Mouse (Mus musculus) heart, embryonic 15.5 days (tissue): ENCODE measurements at regions not wholly inside any gene's neighbourhood (a gene's known extent, or its start where the extent isn't known, plus 50 kb on each side); places are given as distances from the start of the nearest gene placed in this dataset.

Experiments used
- ATAC-seq: fragments of 200-750 bp; cut with Nextera tagmentation; replicated peaks from 2 replicates; pipeline ENCODE4 v1.8.0; 2017; ENCODE audit warnings: low read depth, moderate TSS enrichment; ENCODE audit not compliant: insufficient number of reproducible peaks, insufficient read depth, low FRiP score
- H3K27ac ChIP-seq: fragments of 300-500 bp; sonication (generic); 2 replicates; pipeline ENCODE4 v1.5.1; 2015; ENCODE audit warnings: mild to moderate bottlenecking, inconsistent platforms
- H3K27me3 ChIP-seq: fragments of 300-500 bp; sonication (generic); 2 replicates; pipeline ENCODE4 v1.6.1; 2015; ENCODE audit warnings: inconsistent platforms
- H3K36me3 ChIP-seq: fragments of 300-500 bp; sonication (generic); 2 replicates; pipeline ENCODE4 v1.6.1; 2015; ENCODE audit warnings: mild to moderate bottlenecking, inconsistent platforms
- H3K4me1 ChIP-seq: fragments of 300-500 bp; sonication (generic); replicated peaks from 2 replicates; pipeline ENCODE4 v1.6.1; 2015; ENCODE audit warnings: inconsistent platforms
- H3K4me2 ChIP-seq: fragments of 300-500 bp; sonication (generic); 2 replicates; pipeline ENCODE4 v1.6.1; 2015; ENCODE audit warnings: inconsistent platforms, mild to moderate bottlenecking, moderate library complexity
- H3K4me3 ChIP-seq: fragments of 300-500 bp; sonication (generic); 2 replicates; pipeline ENCODE4 v1.5.1; 2015; ENCODE audit warnings: mild to moderate bottlenecking, inconsistent platforms
- H3K9ac ChIP-seq: fragments of 300-500 bp; sonication (generic); 2 replicates; pipeline ENCODE4 v1.6.1; 2015; ENCODE audit warnings: mild to moderate bottlenecking, inconsistent platforms
- H3K9me3 ChIP-seq: fragments of 300-500 bp; sonication (generic); replicated peaks from 2 replicates; pipeline ENCODE4 v1.6.1; 2016; ENCODE audit warnings: inconsistent platforms
- WGBS: fragments of 180-500 bp; shearing (Covaris S2); methylation state at CpG from one replicate; pipeline ENCODE4 v1.1.7; 2015; ENCODE audit warnings: mixed read lengths; 5-methylcytosine and 5-hydroxymethylcytosine counted together

- Histone ChIP-seq H3K4me1 (no peaks in the 10 kb centered on the region), H3K9ac (no peak overlapping the region), H3K4me2 (no peak overlapping the region), H3K27me3 (no peaks in the 10 kb centered on the region), H3K9me3 (no peaks in the 10 kb centered on the region), H3K27ac (no peak overlapping the region), H3K4me3 (no peak overlapping the region), H3K36me3 (no peaks in the 10 kb centered on the region)
- no peak for ATAC-seq
- 89% methylated on average over 3 of the region's 3 CpGs for WGBS
These were observed 132.2 kb upstream of the Meis1 start for GRCm38 (mm10) chr11:19151026-19151425.

GRCm38 (mm10) chr11:19153714-19154113, 134.9 kb upstream of the Meis1 start:
- no peaks in the 10 kb centered on the region for H3K4me1 ChIP-seq
- H3K4me2 ChIP-seq: no peak overlapping the region
- 60% methylated on average over 4 of the region's 4 CpGs for WGBS
- H3K27ac ChIP-seq: no peak overlapping the region
- H3K36me3 ChIP-seq: no peaks in the 10 kb centered on the region
- H3K27me3 ChIP-seq: no peaks in the 10 kb centered on the region
- H3K9ac ChIP-seq: no peak overlapping the region
- no peaks in the 10 kb centered on the region for H3K9me3 ChIP-seq
- no peak overlapping the region for H3K4me3 ChIP-seq
- no peak for ATAC-seq

- WGBS: 72% methylated on average over 4 of the region's 4 CpGs
- no peak for ATAC-seq
- H3K27ac ChIP-seq: no peak overlapping the region
These were observed 136.2 kb upstream of the Meis1 start for GRCm38 (mm10) chr11:19154813-19155616.

GRCm38 (mm10) chr11:19155617-19155983, 136.8 kb upstream of the Meis1 start:
- Histone ChIP-seq H3K9me3 (no peaks in the 10 kb centered on the region), H3K4me3 (no peak overlapping the region), H3K9ac (no peak overlapping the region), H3K4me1 (no peaks in the 10 kb centered on the region), H3K27me3 (no peaks in the 10 kb centered on the region), H3K4me2 (no peak overlapping the region), H3K36me3 (no peaks in the 10 kb centered on the region), H3K27ac (no peak overlapping the region)
- ATAC-seq: no peak
- 77% methylated on average over 2 of the region's 2 CpGs for WGBS

More at GRCm38 (mm10) chr11:19154813-19155616, 136.2 kb upstream of the Meis1 start:
- Histone ChIP-seq H3K4me3 (no peak overlapping the region), H3K9ac (no peak overlapping the region), H3K4me1 (no peaks in the 10 kb centered on the region), H3K4me2 (no peak overlapping the region), H3K27me3 (no peaks in the 10 kb centered on the region), H3K36me3 (no peaks in the 10 kb centered on the region), H3K9me3 (no peaks in the 10 kb centered on the region)

DNA sequence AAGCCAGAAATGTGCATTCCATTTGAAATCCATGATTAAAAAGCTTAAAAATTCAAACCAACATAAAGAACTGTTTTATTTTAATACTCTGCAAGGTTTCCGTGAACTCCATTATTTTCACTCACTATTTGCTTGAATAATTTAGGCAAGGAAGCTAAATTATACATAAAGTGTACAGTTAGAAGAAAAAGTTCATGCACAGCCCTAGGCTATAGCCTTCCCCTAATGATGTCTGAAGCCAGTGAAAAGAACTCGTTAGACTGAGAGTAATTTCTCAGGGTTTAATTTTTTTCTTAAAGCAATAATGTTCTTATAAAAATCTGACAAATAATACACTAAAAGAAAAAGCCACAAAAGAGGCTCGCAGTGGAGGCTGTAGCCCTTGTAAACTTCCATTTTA, 141.4 kb upstream of the Meis1 start:
- no peak overlapping the region for H3K4me2 ChIP-seq
- H3K27ac ChIP-seq: no peak overlapping the region
- no peak for ATAC-seq
- H3K4me3 ChIP-seq: no peak overlapping the region
- H3K27me3 ChIP-seq: no peaks in the 10 kb centered on the region
- H3K4me1 ChIP-seq: no peaks in the 10 kb centered on the region
- 63% methylated on average over 3 of the region's 3 CpGs for WGBS
- no peaks in the 10 kb centered on the region for H3K9me3 ChIP-seq
- no peak overlapping the region for H3K9ac ChIP-seq
- no peaks in the 10 kb centered on the region for H3K36me3 ChIP-seq

- no peaks in the 10 kb centered on the region for H3K36me3 ChIP-seq
- no peak overlapping the region for H3K27ac ChIP-seq
- H3K4me1 ChIP-seq: no peaks in the 10 kb centered on the region
- ATAC-seq: no peak
- H3K4me3 ChIP-seq: no peak overlapping the region
- WGBS: 38% methylated on average over 5 of the region's 5 CpGs
- H3K9me3 ChIP-seq: no peaks in the 10 kb centered on the region
- H3K9ac ChIP-seq: no peak overlapping the region
- no peak overlapping the region for H3K4me2 ChIP-seq
- no peaks in the 10 kb centered on the region for H3K27me3 ChIP-seq
These were observed 141.9 kb upstream of the Meis1 start for GRCm38 (mm10) chr11:19160669-19161068.

DNA sequence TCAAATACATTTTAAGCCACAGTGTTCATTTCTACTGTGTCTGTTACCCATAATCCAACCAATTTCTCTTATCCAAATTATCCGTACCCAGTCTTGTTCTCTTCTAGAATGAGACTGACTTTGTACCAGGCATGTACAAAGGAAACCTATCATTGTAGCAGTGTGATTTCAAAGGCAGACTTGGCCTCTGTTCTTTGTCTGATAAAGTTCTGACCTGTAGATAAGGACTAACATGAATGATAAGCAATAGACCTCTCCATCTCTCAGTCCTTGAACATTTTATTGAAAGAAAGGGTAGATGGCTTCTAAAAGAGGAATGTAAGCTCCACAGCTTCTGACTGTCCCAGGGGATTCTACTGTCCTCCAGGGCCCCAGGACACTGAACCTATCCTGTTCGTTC, 152.2 kb upstream of the Meis1 start:
- no peaks in the 10 kb centered on the region for H3K36me3 ChIP-seq
- no peak overlapping the region for H3K27ac ChIP-seq
- no peak for ATAC-seq
- H3K9ac ChIP-seq: no peak overlapping the region
- H3K9me3 ChIP-seq: no peaks in the 10 kb centered on the region
- H3K27me3 ChIP-seq: no peaks in the 10 kb centered on the region
- 62% methylated on average over 2 of the region's 2 CpGs for WGBS
- H3K4me2 ChIP-seq: no peak overlapping the region
- H3K4me3 ChIP-seq: no peak overlapping the region
- H3K4me1 ChIP-seq: no peaks in the 10 kb centered on the region

DNA sequence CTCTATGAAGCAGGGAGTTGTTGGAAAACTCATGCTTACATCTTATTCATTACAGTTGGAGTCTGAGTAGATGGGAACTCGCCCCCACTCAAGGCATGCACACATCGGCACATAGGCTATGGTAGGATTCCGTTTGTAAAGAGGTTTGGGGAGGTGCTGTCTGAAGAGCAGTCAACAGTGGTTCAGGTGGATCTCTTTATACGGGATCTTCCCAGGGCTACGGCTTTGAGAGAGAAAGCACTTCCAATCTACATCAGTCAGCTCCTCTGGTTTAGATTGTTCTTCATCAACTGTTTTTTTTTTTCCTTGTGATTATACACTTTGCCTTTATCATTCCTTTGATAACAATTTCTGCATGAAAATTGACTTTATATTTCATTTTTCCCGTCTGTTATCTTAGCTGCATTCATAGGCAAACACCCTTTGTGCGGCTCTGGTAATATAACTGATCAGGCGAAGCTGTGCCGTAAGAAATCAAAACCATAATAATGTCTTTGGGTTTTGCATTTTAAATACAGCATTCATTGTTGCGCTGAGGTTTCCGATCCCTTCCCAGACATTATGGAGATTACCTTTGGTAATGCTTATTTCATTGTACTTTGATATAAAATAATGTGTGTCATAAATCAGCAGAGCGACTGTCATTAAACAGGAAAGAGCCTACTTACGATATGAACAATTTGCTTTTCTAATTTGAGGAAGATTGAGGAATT, 155.7 kb upstream of the Meis1 start:
- H3K4me2 ChIP-seq: no peak overlapping the region
- 79% methylated on average over 13 of the region's 13 CpGs for WGBS
- no peak for ATAC-seq

DNA sequence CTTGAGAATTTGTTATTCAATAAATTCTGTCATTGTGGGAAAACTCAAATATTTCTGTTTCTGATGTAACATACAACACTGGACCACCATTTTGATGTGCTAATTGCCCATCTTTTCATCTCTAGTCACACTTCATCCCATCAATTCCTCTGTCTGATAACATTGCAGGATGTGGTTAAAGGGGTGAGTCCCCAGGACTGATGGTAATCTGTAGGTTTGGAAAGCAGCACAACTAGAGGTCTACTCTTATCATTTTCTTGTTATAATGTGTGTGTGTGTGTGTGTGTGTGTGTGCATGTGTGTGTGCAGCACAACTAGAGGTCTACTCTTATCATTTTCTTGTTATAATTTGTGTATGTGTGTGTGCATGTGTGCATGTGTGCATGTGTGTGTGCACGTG, 160.5 kb upstream of the Meis1 start:
- H3K27ac ChIP-seq: no peak overlapping the region
- H3K36me3 ChIP-seq: no peaks in the 10 kb centered on the region
- H3K4me2 ChIP-seq: no peak overlapping the region
- H3K4me3 ChIP-seq: no peak overlapping the region
- H3K9ac ChIP-seq: no peak overlapping the region
- H3K9me3 ChIP-seq: no peaks in the 10 kb centered on the region
- H3K27me3 ChIP-seq: no peaks in the 10 kb centered on the region
- WGBS: 84% methylated on average over 1 of the region's 1 CpGs
- H3K4me1 ChIP-seq: no peaks in the 10 kb centered on the region
- no peak for ATAC-seq

More for the DNA sequence above, 155.7 kb upstream of the Meis1 start:
- H3K4me3 ChIP-seq: no peak overlapping the region
- no peak overlapping the region for H3K9ac ChIP-seq
- H3K27me3 ChIP-seq: no peaks in the 10 kb centered on the region
- no peaks in the 10 kb centered on the region for H3K4me1 ChIP-seq
- H3K27ac ChIP-seq: no peak overlapping the region
- H3K36me3 ChIP-seq: no peaks in the 10 kb centered on the region
- H3K9me3 ChIP-seq: no peaks in the 10 kb centered on the region

DNA sequence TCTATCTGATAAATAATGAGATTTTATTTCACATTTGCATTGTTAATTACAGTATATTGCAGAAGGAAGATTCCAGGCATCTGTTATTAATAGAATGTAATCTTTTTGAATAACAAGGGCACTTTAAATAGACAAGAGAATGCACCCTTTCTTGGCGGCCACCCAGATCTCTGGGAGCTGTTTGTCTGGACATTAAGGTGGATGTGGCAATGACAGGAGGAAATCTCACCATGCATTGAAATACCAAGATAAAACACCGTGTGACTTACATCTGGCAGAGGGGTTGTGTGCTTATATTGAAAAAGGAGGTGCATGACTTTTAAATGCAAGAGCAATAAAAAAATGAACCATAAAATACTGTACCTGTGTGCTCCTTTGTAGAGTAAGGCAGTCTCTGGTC, 171.0 kb upstream of the Meis1 start:
- WGBS: 17% methylated on average over 2 of the region's 2 CpGs
- Histone ChIP-seq H3K27ac (peak overlapping the region; percentile 39), H3K36me3 (no peaks in the 10 kb centered on the region), H3K27me3 (no peaks in the 10 kb centered on the region), H3K4me1 (peaks cover 23% of the 10 kb centered on the region), H3K4me3 (no peak overlapping the region), H3K9ac (no peak overlapping the region), H3K9me3 (no peaks in the 10 kb centered on the region), H3K4me2 (no peak overlapping the region)
- ATAC-seq: no peak

DNA sequence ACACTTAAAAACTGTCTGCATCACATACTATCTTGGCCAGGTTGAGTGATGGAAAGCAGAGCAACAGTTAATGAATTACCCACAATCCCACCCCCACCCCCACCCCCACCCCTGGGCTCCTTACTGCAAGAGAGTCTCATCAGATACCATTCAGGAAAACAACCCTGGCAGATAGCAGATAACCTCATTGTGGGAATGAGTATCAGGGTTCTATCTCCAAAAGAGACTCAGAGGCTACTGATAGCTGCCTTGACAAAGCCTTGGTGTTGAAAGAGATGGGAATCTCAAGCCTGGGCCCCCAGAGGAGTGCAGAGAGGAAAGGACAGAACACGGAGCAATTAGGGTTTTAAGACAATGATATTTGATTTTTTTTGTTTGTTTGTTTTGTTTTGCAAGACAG, 175.7 kb upstream of the Meis1 start:
- Histone ChIP-seq H3K4me1 (peaks cover 20% of the 10 kb centered on the region), H3K27ac (no peak overlapping the region), H3K4me3 (no peak overlapping the region), H3K36me3 (no peaks in the 10 kb centered on the region), H3K9me3 (no peaks in the 10 kb centered on the region), H3K4me2 (no peak overlapping the region), H3K9ac (no peak overlapping the region), H3K27me3 (no peaks in the 10 kb centered on the region)
- ATAC-seq: no peak
- 36% methylated on average over 1 of the region's 1 CpGs for WGBS

GRCm38 (mm10) chr11:19197790-19198189, 179.0 kb upstream of the Meis1 start:
- no peak overlapping the region for H3K4me3 ChIP-seq
- no peaks in the 10 kb centered on the region for H3K9me3 ChIP-seq
- H3K4me2 ChIP-seq: no peak overlapping the region
- no peaks in the 10 kb centered on the region for H3K27me3 ChIP-seq
- 97% methylated on average over 1 of the region's 1 CpGs for WGBS
- peaks cover 16% of the 10 kb centered on the region for H3K4me1 ChIP-seq
- H3K36me3 ChIP-seq: no peaks in the 10 kb centered on the region
- no peak overlapping the region for H3K9ac ChIP-seq
- no peak overlapping the region for H3K27ac ChIP-seq
- ATAC-seq: no peak
